Mouse (Mus musculus): ENCODE results near the gene Olfr155. TPM values are rescaled to one million over a fixed set of nuclear protein-coding genes. Genes with fewer than 3 reads are reported as not detected.
A peak's percentile ranks its signal among the peaks of the same experiment; 100 is the strongest.

Gene Olfr155
- polyA plus RNA-seq, 1 experiment = not detected

DNA sequence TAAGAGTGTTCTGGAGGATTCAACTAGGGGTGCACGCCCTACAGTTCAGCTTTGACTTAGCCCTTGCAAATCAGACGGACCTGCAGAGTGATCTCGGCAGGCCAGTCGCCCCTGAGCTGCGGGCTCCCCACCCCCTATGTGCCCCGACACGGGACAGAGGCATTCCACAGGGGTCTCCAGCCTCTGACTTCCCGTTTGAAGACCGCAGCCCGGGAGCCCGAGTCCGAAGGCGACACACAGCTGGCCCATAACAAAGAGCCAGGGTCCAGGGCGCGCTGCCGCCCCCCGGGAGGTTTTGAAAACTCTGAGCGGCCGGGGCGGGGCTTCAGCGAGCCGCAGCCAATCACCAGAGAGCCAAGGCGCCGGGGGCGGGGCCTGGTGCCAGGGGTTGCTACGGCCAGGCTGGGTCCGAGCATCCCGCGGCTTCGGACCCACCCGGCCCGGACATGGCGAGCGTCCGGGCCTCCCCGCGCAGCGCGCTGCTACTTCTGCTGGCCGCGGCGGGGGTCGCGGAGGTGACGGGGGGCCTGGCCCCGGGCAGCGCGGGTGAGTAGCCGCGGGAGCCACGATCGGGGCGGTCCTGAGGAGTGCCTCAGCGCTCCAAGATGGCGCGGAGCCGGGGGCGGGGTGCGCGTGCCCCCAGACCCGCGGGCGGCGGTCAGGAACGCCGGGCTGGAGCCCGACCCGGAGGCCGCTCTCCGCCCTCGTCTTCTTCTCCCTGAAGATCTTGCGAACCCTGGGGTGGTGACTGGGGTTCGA, 24.0 kb downstream of the Olfr155 start, which contains the start of gene Reck:
Gene Reck, plus strand, starts transcription at position 371 of the 759 bp plus-strand sequence.
- Histone ChIP-seq H3K4me3 (ENCODE audit: insufficient read depth, low read depth, low read length) (peak within 1 kb of the TSS; percentile 65), H3K4me1 (ENCODE audit: control insufficient read depth, insufficient read depth, insufficient read length, low read length) (no peaks in the 10 kb centered on the region; the same call in 1 of the 2 replicates), H3K27ac (replicated peaks; ENCODE audit: low read depth, low read length) (no peak within 1 kb of the TSS)

- peak overlapping the region; percentile 65 for H3K4me3 ChIP-seq (ENCODE audit: insufficient read depth, low read depth, low read length)
- H3K27ac ChIP-seq (replicated peaks; ENCODE audit: low read depth, low read length) = no peak overlapping the region
- H3K4me1 ChIP-seq (ENCODE audit: control insufficient read depth, insufficient read depth, insufficient read length, low read length) = no peaks in the 10 kb centered on the region; the same call in 1 of the 2 replicates
These were observed 24.6 kb downstream of the Olfr155 start for GRCm38 (mm10) chr4:43875919-43876411.

GRCm38 (mm10) chr4:43877230-43877629, 25.9 kb downstream of the Olfr155 start:
- no peak overlapping the region for H3K4me3 ChIP-seq (ENCODE audit: insufficient read depth, low read depth, low read length)
- H3K4me1 ChIP-seq (ENCODE audit: control insufficient read depth, insufficient read depth, insufficient read length, low read length) = no peaks in the 10 kb centered on the region; the same call in 1 of the 2 replicates
- H3K27ac ChIP-seq (replicated peaks; ENCODE audit: low read depth, low read length) = no peak overlapping the region

DNA sequence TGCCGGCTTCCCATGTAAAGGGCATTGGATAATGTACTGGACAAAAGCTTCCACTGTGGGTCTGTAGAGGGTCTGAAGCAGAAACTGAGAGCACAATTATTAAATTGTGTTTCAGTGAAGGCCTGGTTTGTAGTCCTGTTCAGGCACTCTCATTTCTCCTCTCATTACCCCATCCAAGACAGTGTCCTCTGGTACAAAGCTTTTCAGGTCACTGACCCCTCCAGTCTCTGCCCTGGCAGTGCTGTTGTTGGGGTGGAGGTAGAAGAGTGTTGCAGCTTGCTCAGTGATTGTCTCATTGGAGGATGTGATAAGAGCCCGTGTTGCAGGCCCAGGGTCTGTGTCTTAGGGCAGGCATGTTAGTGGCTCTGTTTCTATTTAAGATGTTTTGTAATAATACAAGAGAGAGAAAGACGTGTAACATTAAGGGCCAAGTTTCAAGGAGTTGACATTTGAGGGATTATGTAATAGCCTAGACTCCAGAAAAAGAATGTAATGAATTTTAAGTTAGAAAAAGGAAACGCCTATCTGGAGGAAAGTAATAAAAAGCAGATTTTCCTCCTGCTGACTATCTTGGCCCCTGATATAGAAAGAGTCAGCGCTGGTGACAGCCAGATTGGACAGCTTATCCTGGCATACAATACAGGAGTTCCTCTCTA, 26.9 kb downstream of the Olfr155 start:
- Histone ChIP-seq H3K27ac (replicated peaks; ENCODE audit: low read depth, low read length) (no peak overlapping the region), H3K4me1 (ENCODE audit: control insufficient read depth, insufficient read depth, insufficient read length, low read length) (no peaks in the 10 kb centered on the region; the same call in 1 of the 2 replicates), H3K4me3 (ENCODE audit: insufficient read depth, low read depth, low read length) (no peak overlapping the region)

DNA sequence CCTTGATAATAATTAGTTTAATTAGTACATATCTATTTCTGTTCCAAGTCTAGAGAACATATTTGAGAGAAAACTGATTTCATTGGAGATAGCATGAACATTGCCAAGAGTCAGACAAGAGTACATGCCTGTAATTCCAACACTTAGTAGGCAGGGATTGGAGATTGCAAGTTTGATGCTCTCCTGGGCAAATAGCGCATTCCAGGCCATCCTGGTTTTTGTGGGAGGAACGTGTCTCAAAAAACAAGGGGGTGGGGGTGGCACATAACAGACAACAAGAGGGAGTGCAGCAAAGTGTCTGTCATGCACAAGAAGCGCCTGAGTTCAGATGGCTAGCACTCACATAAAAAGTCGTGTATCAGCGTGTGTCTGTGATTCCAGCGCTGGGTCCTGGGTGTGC, 28.2 kb downstream of the Olfr155 start:
- H3K27ac ChIP-seq (replicated peaks; ENCODE audit: low read depth, low read length) = no peak overlapping the region
- H3K4me1 ChIP-seq (ENCODE audit: control insufficient read depth, insufficient read depth, insufficient read length, low read length) = no peaks in the 10 kb centered on the region; the same call in 1 of the 2 replicates
- H3K4me3 ChIP-seq (ENCODE audit: insufficient read depth, low read depth, low read length) = no peak overlapping the region

GRCm38 (mm10) chr4:43884196-43884595, 32.8 kb downstream of the Olfr155 start:
- H3K27ac ChIP-seq (replicated peaks; ENCODE audit: low read depth, low read length) = no peak overlapping the region
- no peaks in the 10 kb centered on the region for H3K4me1 ChIP-seq (ENCODE audit: control insufficient read depth, insufficient read depth, insufficient read length, low read length)
- no peak overlapping the region for H3K4me3 ChIP-seq (ENCODE audit: insufficient read depth, low read depth, low read length)

DNA sequence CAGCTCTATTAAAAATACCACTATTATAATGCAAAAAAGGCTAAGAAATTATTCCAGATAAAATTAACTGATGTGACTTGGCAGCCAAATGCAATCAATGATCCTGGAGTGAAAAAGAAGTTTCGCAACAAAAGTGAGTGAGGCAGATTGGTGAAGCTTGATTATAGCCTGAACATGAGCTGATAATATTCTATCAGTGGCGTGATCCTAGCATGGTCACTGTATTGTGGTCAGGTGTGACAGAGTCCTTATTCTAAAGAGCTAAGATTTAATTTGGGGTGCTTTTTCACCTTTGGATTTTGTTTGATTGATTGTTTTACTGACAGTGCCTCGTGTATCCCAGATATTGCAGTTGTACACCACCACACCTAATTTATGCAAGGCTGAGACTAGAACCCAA, 39.9 kb downstream of the Olfr155 start:
- H3K27ac ChIP-seq (replicated peaks; ENCODE audit: low read depth, low read length) = no peak overlapping the region
- no peak overlapping the region for H3K4me3 ChIP-seq (ENCODE audit: insufficient read depth, low read depth, low read length)
- no peaks in the 10 kb centered on the region for H3K4me1 ChIP-seq (ENCODE audit: control insufficient read depth, insufficient read depth, insufficient read length, low read length)

DNA sequence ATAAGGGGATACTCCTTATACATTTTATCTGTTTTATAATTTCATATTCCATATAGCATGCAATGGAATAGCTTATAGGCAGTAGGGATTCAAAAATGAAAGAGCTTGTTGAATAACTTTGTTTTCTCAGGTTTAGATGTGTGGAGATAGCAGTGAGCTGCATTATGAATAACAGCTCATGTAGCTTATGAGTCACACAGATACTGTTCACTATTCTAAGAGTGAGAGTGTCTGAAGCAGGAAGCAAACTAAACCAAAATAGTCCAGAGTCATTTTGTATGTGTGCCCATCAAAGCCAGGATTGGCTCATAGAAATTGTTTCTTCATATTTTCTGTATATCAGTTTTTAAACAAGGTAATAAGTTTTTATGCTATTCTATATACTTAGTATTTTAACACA, 45.8 kb downstream of the Olfr155 start:
- Histone ChIP-seq H3K27ac (replicated peaks; ENCODE audit: low read depth, low read length) (no peak overlapping the region), H3K4me1 (ENCODE audit: control insufficient read depth, insufficient read depth, insufficient read length, low read length) (no peaks in the 10 kb centered on the region), H3K4me3 (ENCODE audit: insufficient read depth, low read depth, low read length) (no peak overlapping the region)

DNA sequence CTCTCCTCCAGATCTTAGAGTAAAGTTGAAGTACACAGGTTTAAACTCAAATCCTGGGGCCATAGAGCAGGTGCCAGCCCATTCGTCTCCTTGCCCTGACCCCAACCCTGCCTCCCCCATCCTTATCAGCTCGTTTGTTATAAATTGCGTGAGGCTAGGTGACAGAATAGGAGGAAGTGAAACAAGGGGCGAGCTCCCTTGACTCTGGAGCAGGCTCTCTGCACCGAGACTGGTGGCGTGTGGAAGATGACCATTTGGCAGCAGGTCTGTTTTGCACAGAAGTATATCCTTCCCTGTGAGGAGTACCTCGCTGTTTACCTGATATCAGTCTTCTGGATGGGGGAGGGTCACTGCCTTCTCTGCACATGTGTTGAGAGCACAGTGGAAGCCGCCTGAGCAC, 47.8 kb downstream of the Olfr155 start:
- Histone ChIP-seq H3K27ac (replicated peaks; ENCODE audit: low read depth, low read length) (no peak overlapping the region), H3K4me1 (ENCODE audit: control insufficient read depth, insufficient read depth, insufficient read length, low read length) (no peaks in the 10 kb centered on the region), H3K4me3 (ENCODE audit: insufficient read depth, low read depth, low read length) (no peak overlapping the region)

DNA sequence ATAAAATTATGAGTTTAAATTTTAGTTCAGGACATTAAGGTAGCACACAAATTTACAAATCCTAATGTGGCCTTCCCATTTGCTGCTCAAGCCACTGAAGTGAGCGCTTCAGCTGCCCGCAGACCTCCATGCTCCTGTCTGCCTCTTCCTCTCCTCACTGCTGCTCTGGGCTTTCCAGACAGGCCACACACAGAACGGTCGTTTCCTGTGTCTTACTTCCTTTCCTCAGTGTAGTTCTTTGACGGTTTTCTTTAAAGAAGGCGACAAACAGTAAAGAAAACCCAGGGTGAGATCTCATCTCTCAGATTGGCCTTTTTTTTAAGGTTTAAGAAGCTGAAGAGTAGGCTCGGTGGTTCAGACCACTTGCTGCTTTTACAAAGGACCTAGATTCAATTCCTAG, 52.3 kb downstream of the Olfr155 start:
- H3K4me1 ChIP-seq (ENCODE audit: control insufficient read depth, insufficient read depth, insufficient read length, low read length) = no peaks in the 10 kb centered on the region
- no peak overlapping the region for H3K4me3 ChIP-seq (ENCODE audit: insufficient read depth, low read depth, low read length)
- H3K27ac ChIP-seq (replicated peaks; ENCODE audit: low read depth, low read length) = no peak overlapping the region

DNA sequence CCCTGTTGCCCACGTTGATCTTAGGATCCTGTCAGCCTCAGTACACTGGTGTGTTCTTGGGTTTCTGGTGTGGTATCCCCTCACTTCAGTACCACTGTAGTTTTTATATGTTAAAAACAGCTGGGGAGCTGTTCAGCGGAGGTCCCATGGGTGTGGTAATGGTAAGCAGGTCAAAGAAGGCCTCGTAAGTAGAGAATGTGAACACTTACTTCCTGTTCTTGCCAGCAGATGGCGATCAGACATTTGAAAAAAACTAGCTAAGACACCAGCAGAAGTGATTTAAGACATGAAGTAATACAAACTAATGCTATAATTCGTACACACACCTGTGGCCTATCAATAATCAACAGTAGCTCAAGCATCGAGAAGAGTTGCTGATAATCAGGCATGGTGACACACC, 55.1 kb downstream of the Olfr155 start:
- H3K4me3 ChIP-seq (ENCODE audit: insufficient read depth, low read depth, low read length) = no peak overlapping the region
- no peaks in the 10 kb centered on the region for H3K4me1 ChIP-seq (ENCODE audit: control insufficient read depth, insufficient read depth, insufficient read length, low read length)
- H3K27ac ChIP-seq (replicated peaks; ENCODE audit: low read depth, low read length) = no peak overlapping the region

Other genes with a start within 250 kb of the Olfr155 start
- 10.8 and 16.4 TPM in 2 replicates for gene Npr2, start 219.6 kb upstream of the Olfr155 start, polyA plus RNA-seq (2012; ENCODE audit: insufficient read depth, insufficient read length, missing spikeins)
- not detected in 2 replicates for gene Spag8, start 198.0 kb upstream of the Olfr155 start, polyA plus RNA-seq (2012; ENCODE audit: insufficient read depth, insufficient read length, missing spikeins)
- gene Hint2, start 195.1 kb upstream of the Olfr155 start, polyA plus RNA-seq (2012; ENCODE audit: insufficient read depth, insufficient read length, missing spikeins) = 269 and 348 TPM in 2 replicates
- gene Tmem8b, start 182.6 kb upstream of the Olfr155 start, polyA plus RNA-seq (2012; ENCODE audit: insufficient read depth, insufficient read length, missing spikeins) = 4.2 and 9.1 TPM in 2 replicates
- gene Fam221b, start 182.4 kb upstream of the Olfr155 start, polyA plus RNA-seq (2012; ENCODE audit: insufficient read depth, insufficient read length, missing spikeins) = 0.36 TPM in 1 of 2 replicates, not detected in the other
- not detected in 2 replicates for gene Olfr70, start 150.8 kb upstream of the Olfr155 start, polyA plus RNA-seq (2012; ENCODE audit: insufficient read depth, insufficient read length, missing spikeins)
- gene Olfr71, start 141.3 kb upstream of the Olfr155 start, polyA plus RNA-seq (2012; ENCODE audit: insufficient read depth, insufficient read length, missing spikeins) = not detected in 2 replicates
- gene Hrct1, start 124.4 kb upstream of the Olfr155 start, polyA plus RNA-seq (2012; ENCODE audit: insufficient read depth, insufficient read length, missing spikeins) = 4.7 and 5.0 TPM in 2 replicates
- 1.9 and 2.8 TPM in 2 replicates for gene Spaar, start 121.5 kb upstream of the Olfr155 start, polyA plus RNA-seq (2012; ENCODE audit: insufficient read depth, insufficient read length, missing spikeins)
- not detected in 2 replicates for gene Olfr159, start 80.6 kb upstream of the Olfr155 start, polyA plus RNA-seq (2012; ENCODE audit: insufficient read depth, insufficient read length, missing spikeins)
- gene Olfr156, start 27.7 kb upstream of the Olfr155 start, polyA plus RNA-seq (2012; ENCODE audit: insufficient read depth, insufficient read length, missing spikeins) = not detected in 2 replicates
- not detected in 2 replicates for gene Olfr157, start 11.4 kb upstream of the Olfr155 start, polyA plus RNA-seq (2012; ENCODE audit: insufficient read depth, insufficient read length, missing spikeins)
- 2.0 and 2.4 TPM in 2 replicates for gene Reck, start 24.0 kb downstream of the Olfr155 start, polyA plus RNA-seq (2012; ENCODE audit: insufficient read depth, insufficient read length, missing spikeins)
- gene Glipr2, start 105.8 kb downstream of the Olfr155 start, polyA plus RNA-seq (2012; ENCODE audit: insufficient read depth, insufficient read length, missing spikeins) = 2.9 and 4.3 TPM in 2 replicates
- not detected in 2 replicates for gene Ccin, start 131.9 kb downstream of the Olfr155 start, polyA plus RNA-seq (2012; ENCODE audit: insufficient read depth, insufficient read length, missing spikeins)
- gene Clta, start 152.9 kb downstream of the Olfr155 start, polyA plus RNA-seq (2012; ENCODE audit: insufficient read depth, insufficient read length, missing spikeins) = 97.5 and 140 TPM in 2 replicates
- gene Gne, start 232.6 kb downstream of the Olfr155 start, polyA plus RNA-seq (2012; ENCODE audit: insufficient read depth, insufficient read length, missing spikeins) = 17.4 and 17.8 TPM in 2 replicates

All from brown adipose tissue, adult 24 weeks (tissue).